Mouse (Mus musculus) CD4-positive, CD25-positive, alpha-beta regulatory T cell, adult 4 months (primary cell): ENCODE measurements around the gene Psd. TPM values are rescaled to one million over a fixed set of nuclear protein-coding genes. Genes with fewer than 3 reads are reported as not detected.

ENCODE experiments used
- ATAC-seq: one replicate; pipeline ENCODE4 v1.8.0; 2017
- polyA plus RNA-seq, 2 experiments: library from polyadenylated mRNA; unstranded; fragments of 100-300 nt; shearing (Covaris generic); gene quantifications; one replicate each; pipeline ENCODE4 v1.2.1; 2017

Psd gene
- polyA plus RNA-seq, 2 experiments from 2014 or later = 3.8 to 6.5 TPM

- ATAC-seq = no peak
Observed at GRCm38 (mm10) chr19:46338942-46339286, 12.0 kb upstream of the Psd start.

GRCm38 (mm10) chr19:46338331-46338936 lies 11.5 kb upstream of the Psd start, which contains the start of gene Cuedc2:
Gene Cuedc2, minus strand, starts transcription at chr19:46338702.
- peak; percentile 98 for ATAC-seq

GRCm38 (mm10) chr19:46337719-46338330 lies 10.9 kb upstream of the Psd start:
- ATAC-seq = no peak

- ATAC-seq = no peak
Observed at GRCm38 (mm10) chr19:46333906-46334305, 7.0 kb upstream of the Psd start.

GRCm38 (mm10) chr19:46332721-46333339 lies 5.9 kb upstream of the Psd start:
- ATAC-seq = no peak

DNA sequence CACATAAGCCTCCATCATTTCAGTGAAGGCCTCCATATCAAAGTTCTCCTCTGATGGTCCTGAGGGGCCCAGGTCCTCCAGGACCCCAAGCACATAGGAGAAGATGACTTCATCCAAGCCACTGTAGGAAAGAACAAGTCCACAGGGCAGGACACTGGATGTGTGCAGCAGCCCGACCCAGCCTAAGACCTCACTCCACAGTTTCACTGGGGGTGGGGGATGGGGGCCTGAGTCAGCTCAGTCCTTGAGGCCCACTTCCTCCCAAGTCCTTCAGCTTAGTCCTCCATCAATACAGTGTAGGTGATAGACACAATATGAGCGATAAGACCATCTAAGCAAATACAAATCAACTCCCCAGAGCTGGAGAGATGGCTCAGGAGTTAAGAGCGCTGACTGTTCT lies 5.0 kb upstream of the Psd start:
- no peak for ATAC-seq

DNA sequence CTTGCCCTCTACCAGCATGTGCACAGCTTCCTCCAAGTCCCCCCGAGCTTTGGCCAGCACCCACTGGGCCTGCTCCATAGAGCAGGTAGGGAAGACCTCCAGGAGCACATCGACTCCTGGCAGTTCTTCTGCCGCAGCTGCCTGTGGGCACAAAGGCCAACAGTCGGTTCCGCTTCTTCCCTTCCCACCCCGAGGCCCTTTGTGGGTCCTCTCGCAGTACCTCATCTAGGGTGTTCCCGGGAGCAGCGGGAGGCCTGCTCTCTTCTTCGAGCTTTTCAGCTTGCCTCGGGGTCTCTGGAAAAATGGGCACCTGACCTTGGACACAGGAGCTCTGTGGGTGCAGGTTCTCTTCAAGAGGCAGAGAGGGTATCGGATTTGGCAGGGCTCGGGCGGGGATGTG lies 4.4 kb upstream of the Psd start:
- no peak for ATAC-seq

DNA sequence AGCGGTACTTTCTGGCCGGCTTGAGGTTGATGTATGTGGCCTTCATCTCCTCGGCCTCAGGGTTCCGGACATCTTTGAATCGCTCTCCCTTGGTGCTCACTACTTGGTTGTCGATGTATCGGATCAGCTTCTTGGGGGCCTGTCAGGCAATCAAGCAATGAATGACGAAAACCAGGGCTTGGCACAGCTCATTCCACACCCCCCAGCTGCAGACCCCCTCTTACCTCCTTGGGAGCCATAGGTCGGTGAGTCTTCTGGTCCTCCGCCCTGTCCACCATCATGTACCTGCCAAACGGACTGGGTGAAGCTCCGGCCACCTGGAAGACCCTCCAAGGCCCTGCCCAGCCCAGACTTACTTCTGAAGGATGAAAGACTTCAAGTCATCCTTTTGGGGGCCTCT lies 3.7 kb upstream of the Psd start:
- no peak for ATAC-seq

DNA sequence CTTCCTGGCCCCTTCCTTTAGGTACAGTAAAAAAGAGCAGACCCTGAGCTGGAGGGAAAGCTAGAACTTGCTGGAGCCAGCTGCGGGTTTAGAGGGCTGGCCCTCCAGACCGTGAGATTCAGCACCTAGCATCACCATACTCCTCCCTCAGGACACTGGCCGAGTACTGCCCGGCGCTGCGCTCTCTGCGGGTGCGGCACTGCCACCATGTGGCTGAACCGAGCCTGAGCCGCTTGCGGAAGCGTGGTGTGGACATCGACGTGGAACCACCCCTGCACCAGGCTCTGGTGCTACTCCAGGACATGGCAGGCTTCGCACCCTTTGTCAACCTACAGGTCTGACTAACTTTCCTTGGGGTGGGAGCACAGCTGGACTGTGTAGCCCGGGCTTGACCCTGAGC lies 3.0 kb upstream of the Psd start:
- no peak for ATAC-seq

- peak; percentile 9 for ATAC-seq
Observed at GRCm38 (mm10) chr19:46329031-46329641, 2.2 kb upstream of the Psd start.

- ATAC-seq = peak; percentile 78
Observed at GRCm38 (mm10) chr19:46328081-46329030, 1.4 kb upstream of the Psd start, which contains the start of gene Fbxl15. Gene Fbxl15, plus strand, starts transcription at chr19:46328184.

DNA sequence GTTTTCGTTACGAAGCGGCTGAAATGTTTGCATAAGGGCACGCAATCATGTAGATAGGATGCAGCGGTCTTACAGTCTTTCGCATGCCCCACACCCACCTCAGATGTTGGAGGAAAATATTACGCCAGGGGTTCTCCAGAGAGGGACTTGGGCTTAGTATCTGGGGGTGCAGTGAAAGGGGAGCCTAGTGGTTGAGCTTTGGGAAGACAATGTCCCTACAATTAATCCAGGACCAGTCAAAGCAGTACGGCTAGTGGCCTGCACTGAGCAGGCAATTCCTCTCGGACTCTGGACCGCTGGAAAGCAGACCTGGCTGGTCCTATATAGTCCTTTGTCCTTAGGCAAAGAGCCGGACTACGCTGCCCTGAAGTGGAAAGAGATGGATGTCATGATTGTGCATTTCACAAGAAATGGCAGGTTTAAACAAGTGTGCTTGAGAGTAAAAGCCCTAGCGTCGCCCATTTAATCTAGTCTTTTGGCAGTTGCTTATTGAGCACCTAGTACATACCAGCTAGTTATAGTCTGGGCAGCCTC lies 642 bp upstream of the Psd start:
- ATAC-seq = no peak

DNA sequence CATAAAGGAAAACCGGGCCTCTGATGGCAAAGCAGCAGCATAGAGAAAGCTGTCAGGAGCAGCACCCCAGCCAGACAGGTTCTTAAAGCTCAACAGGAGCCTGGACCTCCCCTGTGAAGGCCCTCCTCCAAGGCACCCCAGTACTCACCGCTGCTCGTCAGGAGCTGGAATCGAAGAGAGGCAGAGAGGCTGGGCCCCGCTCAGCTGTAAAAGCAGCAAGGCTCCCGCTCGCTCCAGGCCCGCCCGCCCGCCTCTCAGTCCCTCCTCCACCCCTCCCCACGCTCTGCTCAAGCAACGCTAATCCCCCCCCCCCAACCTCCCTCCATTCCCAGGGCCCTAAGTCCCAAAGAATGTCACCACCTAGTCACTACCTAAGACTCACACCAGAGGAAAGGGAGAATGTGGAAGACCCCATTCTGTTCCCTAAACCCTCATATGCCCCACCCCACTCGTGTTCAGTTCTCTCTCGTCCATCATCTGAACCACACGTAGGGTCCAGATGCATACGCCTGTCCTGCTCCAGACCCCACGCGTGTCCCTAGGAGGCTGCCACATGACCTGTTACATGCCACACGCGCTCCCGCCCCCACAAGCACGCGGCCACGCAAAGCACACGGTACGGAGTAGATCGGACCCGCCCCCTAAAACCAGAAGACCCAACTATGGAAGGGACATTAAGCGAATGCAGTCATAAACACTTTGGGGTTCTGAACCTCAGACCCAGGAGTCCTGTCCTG lies 769 bp downstream of the Psd start:
- ATAC-seq = no peak

GRCm38 (mm10) chr19:46324918-46325317 lies 2.0 kb downstream of the Psd start:
- no peak for ATAC-seq

GRCm38 (mm10) chr19:46324366-46324765 lies 2.6 kb downstream of the Psd start:
- no peak for ATAC-seq

DNA sequence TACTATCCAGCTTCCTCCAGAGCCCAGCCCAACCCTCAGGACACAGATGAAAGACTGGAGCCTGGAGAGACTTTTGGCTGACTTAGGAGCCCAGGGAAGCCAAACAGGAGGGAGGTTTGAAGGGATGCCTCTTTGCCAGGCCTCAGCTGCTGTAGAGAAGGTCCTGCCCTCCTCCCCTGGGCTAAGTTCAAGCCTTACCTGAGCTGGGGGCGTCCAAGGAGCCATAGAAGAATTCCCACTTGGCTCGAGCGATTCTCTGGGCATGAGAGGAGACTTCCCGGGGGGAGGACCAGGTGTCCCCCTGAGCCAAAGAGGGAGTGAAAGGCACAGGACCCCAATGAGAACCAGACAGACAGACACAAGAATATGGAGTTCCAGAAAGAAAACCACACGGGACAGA lies 3.2 kb downstream of the Psd start:
- no peak for ATAC-seq

- no peak for ATAC-seq
Observed at GRCm38 (mm10) chr19:46322996-46323572, 3.9 kb downstream of the Psd start.

DNA sequence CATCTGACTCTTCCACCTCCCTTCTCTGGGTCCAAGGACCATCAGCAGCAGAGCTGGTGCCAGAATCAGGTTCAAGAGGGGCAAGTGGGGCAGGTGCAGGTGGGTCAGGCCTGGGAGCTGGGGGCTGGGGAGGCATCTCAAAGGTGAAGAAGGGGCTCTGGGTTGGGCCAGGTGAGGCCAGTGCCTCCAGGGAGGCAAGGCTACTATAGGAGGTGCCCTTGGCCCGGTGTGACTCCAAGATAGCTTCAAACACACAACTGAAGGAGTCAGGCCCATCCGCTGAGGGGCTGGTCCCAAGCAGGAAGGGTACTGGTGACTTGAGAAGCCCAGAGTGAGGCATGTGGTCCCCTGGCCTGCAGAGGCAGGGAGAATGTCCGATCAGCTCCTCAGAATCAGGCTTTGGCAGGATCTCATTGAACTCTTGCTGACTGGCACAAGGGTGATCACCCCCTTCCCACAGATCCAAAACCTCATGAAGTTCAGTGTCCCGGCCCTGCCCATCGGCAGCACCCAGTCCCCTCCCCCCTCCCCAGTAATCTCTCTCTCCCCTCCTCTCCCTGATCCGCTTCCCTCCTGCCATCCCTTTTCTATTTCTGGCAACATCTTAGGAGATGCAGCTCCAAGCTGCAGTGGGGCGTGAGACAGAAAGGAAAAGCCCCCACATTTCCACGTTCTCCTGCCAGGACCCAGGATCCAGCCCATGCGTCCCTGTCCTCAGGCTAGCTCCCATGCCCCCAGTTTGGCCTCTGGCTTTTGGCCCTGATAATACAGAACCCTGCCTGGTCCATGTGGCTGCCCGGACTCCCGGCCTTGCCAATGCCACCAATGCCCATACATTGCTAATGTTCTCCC lies 4.6 kb downstream of the Psd start:
- no peak for ATAC-seq

DNA sequence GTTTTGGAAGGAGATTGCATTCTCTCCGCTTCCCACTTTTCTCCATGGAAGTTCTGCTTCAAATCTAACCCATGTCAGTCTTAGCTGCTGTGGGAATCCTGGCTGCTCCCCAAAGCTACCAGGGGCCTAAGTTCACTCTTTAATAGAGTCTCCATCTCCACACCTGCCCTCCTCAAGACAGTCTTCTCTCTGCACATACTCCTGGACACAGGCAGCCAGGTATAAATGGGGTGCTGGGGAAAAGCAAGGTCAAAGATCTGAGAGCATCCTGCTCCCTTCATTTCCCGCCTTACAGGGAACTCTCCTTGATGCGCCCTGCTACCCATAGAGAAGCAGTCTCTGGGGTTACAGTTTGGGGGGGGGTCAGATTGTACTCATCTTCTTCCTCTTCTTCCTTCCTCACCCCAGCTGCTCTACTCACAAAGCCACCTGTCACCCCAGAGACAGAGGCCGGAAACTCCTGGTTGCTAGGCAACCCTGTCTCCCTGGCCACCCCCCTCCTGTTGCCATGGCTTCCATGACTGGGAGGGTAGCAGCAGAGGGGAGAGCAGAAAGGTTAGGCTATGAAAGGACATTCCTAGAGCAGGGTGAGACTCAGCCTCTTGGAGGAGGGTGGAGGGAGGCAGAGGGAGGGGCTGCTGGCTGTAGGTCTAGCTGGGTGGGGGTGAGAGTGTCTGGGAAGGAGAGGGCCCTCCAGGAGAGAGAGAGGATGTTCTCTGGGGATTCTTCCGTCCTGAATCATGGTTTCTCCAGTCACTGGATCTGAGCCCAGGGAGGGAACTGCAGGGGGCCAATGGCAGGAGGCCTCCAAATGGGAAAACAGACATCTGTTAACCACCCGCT lies 5.6 kb downstream of the Psd start:
- ATAC-seq = peak; percentile 41
